Mouse (Mus musculus) brain, embryonic 14.5 days (tissue): ENCODE data around the gene Iqck. TPM values are rescaled to one million over a fixed set of nuclear protein-coding genes. Genes with fewer than 3 reads are reported as not detected.
A peak's percentile ranks its signal among the peaks of the same experiment; 100 is the strongest.

Source experiments
- DNase-seq: peaks from one replicate; pipeline ENCODE4 v3.0.0-alpha.2; 2011; ENCODE audit warnings: low read depth
- CTCF ChIP-seq: fragments of 200-500 bp; IDR thresholded peaks from 2 replicates; pipeline ENCODE4 v1.5.1; 2012; ENCODE audit warnings: inconsistent platforms, mild to moderate bottlenecking, moderate library complexity, borderline replicate concordance; ENCODE audit not compliant: insufficient read depth, insufficient read length; ENCODE audit errors: extremely low read depth
- POLR2A ChIP-seq: fragments of 200-500 bp; IDR thresholded peaks from 2 replicates; pipeline ENCODE4 v1.6.1; 2012; ENCODE audit warnings: mild to moderate bottlenecking, inconsistent platforms, borderline replicate concordance; ENCODE audit not compliant: poor library complexity, insufficient read depth, insufficient read length, severe bottlenecking; ENCODE audit errors: extremely low read depth
- polyA plus RNA-seq: library from polyadenylated mRNA; depleted of rRNA; stranded (reverse); fragments of >200 nt; gene quantifications from 2 replicates; pipeline ENCODE4 v1.2.3, GENCODE M21; 2012

Gene Iqck
- polyA plus RNA-seq, 1 experiment = 4.1 TPM

GRCm38 (mm10) chr7:118855877-118856304 is 339 bp downstream of the Iqck start, which contains the start of gene Knop1:
Gene Knop1, minus strand, starts transcription at chr7:118856254.
- no peak for DNase-seq
- TF ChIP-seq POLR2A = no peak
- TF ChIP-seq CTCF = no peak

- no peak for DNase-seq
- no peak for TF ChIP-seq POLR2A
- no peak for TF ChIP-seq CTCF
Measured at GRCm38 (mm10) chr7:118858640-118859039, 3.1 kb downstream of the Iqck start.

DNA sequence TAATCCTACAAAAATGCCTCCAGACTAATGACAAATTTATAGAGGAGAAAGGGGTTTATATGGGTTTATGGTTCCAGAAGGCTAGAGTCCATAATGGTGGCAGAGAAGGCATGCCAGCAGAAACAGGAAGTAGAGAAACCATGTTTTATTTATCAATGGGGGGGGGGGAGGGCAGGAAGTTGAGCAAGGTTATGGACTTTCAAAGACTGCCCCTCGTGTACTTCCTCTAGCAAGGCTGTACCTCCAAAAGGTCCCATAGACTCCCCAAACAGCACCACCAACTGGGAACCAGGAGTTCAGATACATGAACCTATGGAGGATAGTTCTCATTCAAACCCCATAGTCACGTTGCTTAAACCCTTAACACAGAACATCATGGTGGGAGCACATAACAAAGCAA is 9.8 kb downstream of the Iqck start:
- DNase-seq = no peak

GRCm38 (mm10) chr7:118879466-118880029 is 24.0 kb downstream of the Iqck start:
- DNase-seq = peak; percentile 16

More for the DNA sequence above, 9.8 kb downstream of the Iqck start:
- TF ChIP-seq CTCF = no peak
- no peak for TF ChIP-seq POLR2A

DNA sequence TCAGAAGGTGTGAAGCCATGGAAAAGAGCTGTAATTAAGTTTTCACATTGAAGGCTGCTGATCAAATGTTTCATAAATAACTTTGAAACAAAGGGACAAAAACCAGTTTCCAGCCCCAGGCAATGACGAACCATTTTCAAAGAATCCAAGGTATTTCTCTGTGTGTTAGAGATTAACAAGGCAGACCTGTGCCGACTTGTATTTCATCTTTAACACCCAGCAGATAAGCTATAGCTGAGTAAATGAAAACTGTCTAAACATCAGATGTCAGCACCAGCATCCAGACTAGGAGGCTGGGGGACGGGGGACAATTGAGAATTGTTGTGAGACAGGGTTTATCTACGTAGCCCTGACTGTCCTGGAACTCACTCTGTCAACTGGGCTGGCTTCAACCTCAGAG is 28.4 kb downstream of the Iqck start:
- TF ChIP-seq POLR2A = no peak
- TF ChIP-seq CTCF = no peak
- DNase-seq = no peak

More at GRCm38 (mm10) chr7:118879466-118880029, 24.0 kb downstream of the Iqck start:
- TF ChIP-seq POLR2A = no peak
- TF ChIP-seq CTCF = no peak; the same call in 1 of the 2 replicates

DNA sequence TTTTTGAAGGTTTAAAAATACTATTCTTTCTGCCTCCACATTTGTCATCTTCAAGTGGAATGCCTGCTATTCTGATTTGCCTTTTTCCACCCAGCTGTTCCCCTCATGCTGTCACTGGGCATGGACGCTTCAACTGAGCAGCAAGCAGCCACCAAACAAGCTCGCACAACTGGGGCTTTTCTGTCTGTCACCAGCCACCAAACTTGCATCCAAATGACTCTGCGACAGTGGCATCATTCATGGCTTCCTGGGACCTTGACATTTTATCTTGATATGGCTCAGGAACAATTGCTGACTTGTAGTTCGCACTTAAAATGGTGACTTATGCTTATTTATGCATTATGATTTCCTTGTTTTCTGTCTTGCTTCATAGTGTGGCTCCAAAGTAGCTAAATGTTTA is 29.4 kb downstream of the Iqck start:
- DNase-seq = no peak
- no peak for TF ChIP-seq CTCF
- no peak for TF ChIP-seq POLR2A

DNA sequence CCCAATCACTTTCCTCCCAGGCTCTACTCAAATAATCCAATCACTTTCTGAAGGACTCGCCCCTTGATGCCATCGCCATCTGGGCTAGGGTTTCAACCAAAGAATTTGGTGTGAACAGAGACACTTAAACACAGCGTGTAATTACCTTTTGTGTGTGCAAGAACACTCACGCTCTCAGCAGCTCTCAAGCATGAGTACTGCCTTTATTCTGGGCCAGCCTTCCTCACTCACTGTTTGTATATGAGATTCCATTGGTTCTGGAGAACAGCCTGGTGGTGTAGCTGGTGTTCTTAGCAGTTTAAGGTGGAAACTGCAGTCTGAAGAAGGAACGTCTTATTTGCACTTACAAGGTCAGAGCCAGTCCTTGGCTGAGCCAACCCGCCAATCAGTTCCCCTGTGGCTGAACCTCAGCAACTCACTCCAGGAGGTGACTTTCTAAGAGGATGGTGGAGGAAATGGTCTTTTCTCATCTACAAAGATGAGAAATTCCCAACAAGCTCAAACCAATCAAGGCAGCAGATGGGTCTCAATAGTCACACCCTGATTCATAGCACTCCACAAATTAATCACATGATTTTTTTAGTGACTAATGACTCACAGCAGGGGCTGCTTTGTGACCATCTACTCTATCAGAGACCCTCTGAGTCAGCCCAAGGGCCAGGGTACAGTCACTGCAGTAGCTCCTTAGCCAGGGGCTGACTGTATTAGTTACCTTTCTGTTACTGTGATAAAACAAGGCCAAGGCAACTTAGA is 31.9 kb downstream of the Iqck start:
- TF ChIP-seq CTCF (no peak), POLR2A (no peak)
- peak; percentile 67 for DNase-seq

GRCm38 (mm10) chr7:118889046-118889680 is 33.6 kb downstream of the Iqck start:
- TF ChIP-seq CTCF (no peak), POLR2A (no peak)
- DNase-seq = peak; percentile 73

DNA sequence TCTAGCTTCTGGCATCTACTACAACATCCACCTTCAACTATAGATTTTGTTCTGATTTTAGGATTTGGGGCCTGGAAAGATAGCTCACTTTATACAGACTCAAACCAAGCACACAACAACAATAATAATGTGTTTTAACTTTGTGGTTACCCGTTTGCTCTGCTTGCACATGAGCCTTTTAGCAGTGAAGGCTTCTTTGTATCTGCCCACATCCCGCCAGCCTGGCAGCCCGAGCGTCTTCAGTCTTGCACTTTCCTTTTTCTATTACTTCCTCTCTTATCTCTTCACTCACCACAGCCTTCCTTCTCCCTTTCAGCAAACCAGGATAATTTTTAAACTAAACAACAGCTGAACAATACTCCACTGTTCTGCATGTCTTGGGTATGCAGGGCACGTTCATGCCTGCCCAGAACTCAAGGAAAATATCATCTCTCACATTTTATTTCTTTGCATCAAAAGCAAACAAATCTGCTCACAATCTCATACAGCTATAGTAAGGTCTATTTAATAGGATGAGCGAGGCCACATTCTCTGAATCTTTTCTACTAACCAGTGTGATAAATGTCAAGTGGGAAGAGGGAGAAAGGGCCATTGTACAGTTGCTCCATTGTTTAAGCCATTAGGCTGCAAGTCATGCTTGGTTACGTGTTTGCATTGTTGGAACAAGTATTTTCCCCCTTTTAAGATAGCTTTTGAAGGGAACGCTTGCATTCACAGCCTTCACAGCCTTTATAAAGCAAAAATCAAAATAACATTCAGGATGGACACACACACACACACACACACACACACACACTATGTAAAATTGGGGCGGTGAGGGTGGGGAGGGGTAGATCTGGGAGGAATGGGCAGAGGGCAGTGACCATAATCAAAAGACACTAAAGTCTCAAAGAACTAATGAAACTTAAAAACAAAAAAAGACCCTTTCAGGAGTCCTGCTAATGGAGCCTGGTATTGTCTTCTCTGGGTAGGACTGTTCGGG is 40.2 kb downstream of the Iqck start:
- no peak for TF ChIP-seq CTCF
- TF ChIP-seq POLR2A = no peak
- DNase-seq = peak; percentile 71

DNA sequence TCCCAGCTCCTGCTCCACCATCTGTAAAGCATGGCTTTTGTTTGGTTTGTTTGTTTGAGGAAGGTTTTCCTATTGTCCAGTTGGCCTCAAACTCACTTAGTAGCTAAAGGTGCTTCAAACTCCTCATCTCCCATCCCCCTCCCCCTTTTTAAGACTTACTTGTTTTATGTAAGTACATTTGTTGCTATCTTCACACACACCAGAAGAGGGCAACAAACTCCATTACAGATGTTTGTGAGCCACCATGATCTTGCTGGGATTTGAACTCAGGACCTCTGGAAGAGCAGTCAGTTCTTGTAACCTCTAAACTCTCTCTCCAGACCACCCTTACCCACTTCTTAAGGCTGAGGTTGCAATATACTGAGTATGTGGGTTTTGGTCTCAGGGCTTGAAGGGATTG is 42.5 kb downstream of the Iqck start:
- DNase-seq = peak; percentile 15
- no peak for TF ChIP-seq CTCF
- TF ChIP-seq POLR2A = no peak
